Comparison of ENCODE assay signal across 21 mouse cellular contexts in the genomic region with DNA sequence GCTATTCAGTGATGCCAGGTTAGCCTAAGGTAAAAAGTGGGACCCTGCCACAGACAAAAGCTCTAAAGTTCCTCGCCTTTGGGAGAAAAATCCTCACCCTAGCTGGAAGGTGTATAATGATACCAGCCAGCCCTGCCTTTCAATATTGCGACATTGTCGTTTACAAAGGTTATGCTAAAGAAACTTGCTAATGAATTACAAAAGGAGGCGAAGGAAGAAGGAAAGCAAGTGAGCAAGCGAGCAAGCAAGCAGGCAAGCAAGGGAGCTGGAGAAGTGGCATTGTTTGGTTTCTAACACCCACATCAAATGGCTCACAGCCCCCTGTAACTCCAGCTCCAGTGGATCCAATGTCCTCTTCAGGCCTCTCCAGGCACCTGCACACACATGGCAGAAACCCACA. TPM values are rescaled to one million over a fixed set of nuclear protein-coding genes. Genes with fewer than 3 reads are reported as not detected.
"Had no signal": no experiment of that assay in that cellular context is flagged by ENCODE, and none has a peak within 500 bp of the region (broad histone marks: within the 10 kb centered on the region; RNA-seq: fewer than 3 reads in every experiment).

No protein-coding gene starts in this region.

- H3K4me1 ChIP-seq: lung, embryonic 15.5 days; midbrain, embryonic 15.5 days; neural tube, embryonic 13.5 days; neural tube, embryonic 15.5 days; stomach, embryonic 15.5 days had no signal

- H3K27me3 ChIP-seq: lung, embryonic 15.5 days; midbrain, embryonic 13.5 days; midbrain, embryonic 15.5 days; neural tube, embryonic 13.5 days; neural tube, embryonic 15.5 days; stomach, embryonic 15.5 days had no signal

- H3K9ac ChIP-seq: liver, postnatal 0 days; lung, embryonic 15.5 days; midbrain, embryonic 13.5 days; midbrain, embryonic 15.5 days; neural tube, embryonic 13.5 days; neural tube, embryonic 15.5 days; stomach, embryonic 15.5 days had no signal

- H3K4me3 ChIP-seq: lung, embryonic 15.5 days; megakaryocyte, embryonic 14.5 days; midbrain, embryonic 13.5 days; midbrain, embryonic 15.5 days; neural tube, embryonic 13.5 days; neural tube, embryonic 15.5 days; stomach, embryonic 15.5 days had no signal

- H3K27ac ChIP-seq: lung, embryonic 15.5 days; macrophage; midbrain, embryonic 13.5 days; midbrain, embryonic 15.5 days; neural tube, embryonic 13.5 days; neural tube, embryonic 15.5 days; stomach, embryonic 15.5 days; stomach, postnatal 0 days had no signal

- H3K4me2 ChIP-seq: lung, embryonic 15.5 days; midbrain, embryonic 11.5 days; midbrain, embryonic 13.5 days; midbrain, embryonic 15.5 days; neural tube, embryonic 13.5 days; neural tube, embryonic 15.5 days; stomach, embryonic 15.5 days had no signal

- H3K9me3 ChIP-seq: lung, embryonic 15.5 days; megakaryocyte, embryonic 14.5 days; midbrain, embryonic 13.5 days; midbrain, embryonic 15.5 days; neural tube, embryonic 13.5 days; neural tube, embryonic 15.5 days; stomach, embryonic 15.5 days had no signal

- DNase-seq: liver, postnatal 0 days; lung, adult 2 months; lung, postnatal 14 days; lung, postnatal 36 days; right cerebral cortex, postnatal 14 days; thymus, adult 2 months; thymus, postnatal 25 days; thymus, postnatal 4 days had no signal

- H3K36me3 ChIP-seq: lung, embryonic 15.5 days; midbrain, embryonic 13.5 days; midbrain, embryonic 15.5 days; neural tube, embryonic 13.5 days; neural tube, embryonic 15.5 days; stomach, embryonic 15.5 days had no signal

- ATAC-seq: liver, postnatal 0 days; lung, postnatal 0 days; midbrain, embryonic 13.5 days; midbrain, embryonic 15.5 days had no signal

RNA-seq across cellular contexts. Expression of a gene that starts 9.7 kb away (rescaled TPM):
- polyA plus RNA-seq: liver, postnatal 0 days; lung, postnatal 0 days; midbrain, embryonic 11.5 days; neural tube, embryonic 11.5 days had no signal

RNA-seq across cellular contexts. Expression of a gene that starts 31.1 kb away (rescaled TPM):
- polyA plus RNA-seq: macrophage; midbrain, embryonic 15.5 days; midbrain, postnatal 0 days; neural tube, embryonic 11.5 days; neural tube, embryonic 15.5 days; stomach, embryonic 15.5 days had no signal
